Mouse (Mus musculus) heart, adult 11 months (tissue): ENCODE data around the gene Efl1.

ENCODE experiments used
- DNase-seq: peaks from one replicate; pipeline ENCODE4 v3.0.0; 2022

The Efl1 gene

GRCm38 (mm10) chr7:82764951-82765350 is 116.5 kb downstream of the Efl1 start:
- peak; percentile 45 for DNase-seq

- DNase-seq: peak; percentile 40
Observed at GRCm38 (mm10) chr7:82766623-82767022, 118.2 kb downstream of the Efl1 start.

- DNase-seq: peak; percentile 82
Observed at GRCm38 (mm10) chr7:82770207-82770606, 121.8 kb downstream of the Efl1 start.

- peak; percentile 48 for DNase-seq
Observed at GRCm38 (mm10) chr7:82770957-82771660, 122.7 kb downstream of the Efl1 start.

DNA sequence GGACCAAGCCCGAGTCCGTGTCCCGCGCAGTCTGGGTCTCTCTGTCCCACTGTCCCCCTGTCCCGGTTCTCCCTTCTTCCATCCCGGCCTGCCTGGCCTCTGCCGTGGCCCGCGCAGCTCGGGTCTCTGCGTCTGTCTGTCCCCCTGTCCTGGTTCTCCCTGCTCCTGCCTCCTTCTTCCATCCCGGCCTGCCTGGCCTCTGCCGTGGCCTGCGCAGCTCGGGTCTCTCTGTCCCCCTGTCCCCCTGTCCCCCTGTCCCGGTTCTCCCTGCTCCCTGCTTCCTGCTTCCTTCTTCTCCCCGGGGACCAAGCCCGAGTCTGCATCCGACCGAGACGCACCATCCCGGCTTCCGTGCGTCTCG is 123.2 kb downstream of the Efl1 start:
- peak; percentile 76 for DNase-seq

DNA sequence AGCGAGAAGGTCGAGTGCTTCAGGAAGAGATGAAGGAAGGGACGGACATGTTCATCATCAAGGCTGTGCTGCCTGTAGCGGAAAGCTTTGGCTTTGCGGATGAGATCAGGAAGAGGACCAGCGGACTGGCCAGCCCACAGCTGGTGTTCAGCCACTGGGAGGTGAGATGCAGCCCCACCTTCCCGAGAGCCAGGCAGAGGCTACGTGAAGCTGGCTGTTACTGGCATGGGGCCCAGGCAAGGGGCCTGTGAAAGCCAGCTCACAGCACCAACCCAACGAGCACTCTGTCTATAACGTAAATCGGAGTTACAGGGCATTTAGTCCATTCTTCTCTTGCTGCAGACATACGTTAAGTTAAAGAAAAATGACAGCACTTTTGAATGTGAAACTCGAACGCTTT is 124.1 kb downstream of the Efl1 start:
- DNase-seq: peak; percentile 75

GRCm38 (mm10) chr7:82773150-82773549 is 124.7 kb downstream of the Efl1 start:
- DNase-seq: peak; percentile 61

- peak; percentile 55 for DNase-seq
Observed at GRCm38 (mm10) chr7:82773884-82774283, 125.5 kb downstream of the Efl1 start.

GRCm38 (mm10) chr7:82775090-82775489 is 126.7 kb downstream of the Efl1 start:
- peak; percentile 49 for DNase-seq

GRCm38 (mm10) chr7:82783071-82783470 is 134.7 kb downstream of the Efl1 start:
- no peak for DNase-seq

GRCm38 (mm10) chr7:82783693-82784092 is 135.3 kb downstream of the Efl1 start:
- DNase-seq: no peak

DNA sequence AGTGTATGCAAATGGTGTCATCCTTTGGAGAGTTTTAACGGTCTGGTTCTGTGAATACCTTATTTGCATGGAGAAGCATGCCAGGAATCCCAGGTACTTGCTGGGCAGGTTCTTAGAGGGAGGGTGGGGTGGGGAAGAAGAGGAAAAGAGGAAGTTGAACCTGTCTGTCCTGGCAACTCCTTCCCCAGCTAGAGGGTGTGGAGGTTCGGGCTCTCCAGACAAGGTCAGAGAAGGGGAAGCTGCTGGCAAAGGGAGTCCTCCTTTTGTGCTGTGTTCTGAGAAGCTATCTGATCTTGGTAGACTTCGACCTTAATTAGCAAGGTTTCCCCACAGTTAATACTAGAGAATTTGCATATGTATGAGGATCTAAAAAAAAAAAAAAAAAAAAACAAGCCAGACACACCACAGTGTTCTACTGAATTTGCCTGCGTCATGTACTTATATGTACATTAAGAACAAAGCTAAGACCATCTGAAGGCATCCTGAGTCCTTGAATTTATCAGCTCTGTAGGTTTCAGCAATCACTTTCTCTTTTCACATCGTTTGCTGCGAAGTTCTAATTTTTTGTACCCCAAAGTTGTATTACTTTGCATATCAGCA is 137.0 kb downstream of the Efl1 start:
- no peak for DNase-seq

DNA sequence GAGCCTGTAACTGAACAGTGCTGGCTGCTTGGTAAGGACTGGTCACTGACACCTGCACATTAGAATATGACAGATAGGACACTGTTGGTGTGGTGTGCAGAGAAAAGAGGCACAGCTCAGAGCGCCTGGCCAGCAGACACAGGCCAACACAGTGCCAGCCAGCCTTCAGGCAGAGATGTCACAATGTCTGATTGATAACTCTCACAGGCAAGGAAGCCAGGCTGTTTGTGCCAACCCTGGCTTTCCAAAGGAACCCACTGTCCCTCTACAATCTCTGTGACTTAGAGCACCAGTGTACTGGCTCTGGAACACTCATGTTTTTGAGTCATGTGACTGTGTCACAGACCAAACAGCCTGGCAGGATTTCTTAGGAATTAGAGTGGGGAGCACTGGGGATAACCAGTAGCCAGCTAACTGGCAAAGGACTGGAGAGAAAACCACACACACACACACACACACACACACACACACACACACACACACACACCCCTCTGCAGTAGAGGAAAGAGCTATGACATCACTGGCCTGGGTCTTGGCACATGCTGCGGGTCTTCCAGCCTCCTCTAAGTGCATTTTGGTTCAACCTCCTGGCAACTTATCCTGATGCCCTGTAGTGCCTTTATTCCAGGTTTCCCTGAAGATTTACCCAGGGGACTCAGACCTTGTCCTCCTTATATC is 137.7 kb downstream of the Efl1 start:
- peak; percentile 95 for DNase-seq

GRCm38 (mm10) chr7:82792644-82793043 is 144.2 kb downstream of the Efl1 start:
- peak; percentile 22 for DNase-seq

- peak; percentile 56 for DNase-seq
Observed at GRCm38 (mm10) chr7:82793111-82793510, 144.7 kb downstream of the Efl1 start.

GRCm38 (mm10) chr7:82794542-82794941 is 146.1 kb downstream of the Efl1 start:
- DNase-seq: peak; percentile 69

DNA sequence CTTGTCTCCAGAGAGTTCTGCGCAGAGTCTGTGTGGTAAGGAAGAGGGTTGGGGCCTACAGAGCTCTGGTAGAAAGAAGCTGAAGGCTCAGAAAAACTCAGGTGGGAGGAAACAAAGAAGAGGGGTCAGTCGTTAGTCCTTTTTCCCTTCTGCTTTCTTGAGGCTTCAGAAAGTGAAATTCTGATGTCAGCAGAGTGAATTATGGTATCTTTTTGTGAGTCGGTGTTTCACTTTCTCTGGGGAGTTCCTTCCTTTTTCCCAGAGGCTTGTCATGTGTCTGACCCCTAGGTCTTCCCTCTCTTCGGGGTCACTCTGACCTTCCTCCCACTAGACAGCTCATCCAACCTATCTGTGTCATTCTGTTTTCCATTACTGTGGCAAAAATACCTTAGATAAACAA is 153.8 kb downstream of the Efl1 start:
- DNase-seq: peak; percentile 55

GRCm38 (mm10) chr7:82808257-82808656 is 159.8 kb downstream of the Efl1 start:
- DNase-seq: peak; percentile 57

- peak; percentile 53 for DNase-seq
Observed at GRCm38 (mm10) chr7:82809126-82809525, 160.7 kb downstream of the Efl1 start.

DNA sequence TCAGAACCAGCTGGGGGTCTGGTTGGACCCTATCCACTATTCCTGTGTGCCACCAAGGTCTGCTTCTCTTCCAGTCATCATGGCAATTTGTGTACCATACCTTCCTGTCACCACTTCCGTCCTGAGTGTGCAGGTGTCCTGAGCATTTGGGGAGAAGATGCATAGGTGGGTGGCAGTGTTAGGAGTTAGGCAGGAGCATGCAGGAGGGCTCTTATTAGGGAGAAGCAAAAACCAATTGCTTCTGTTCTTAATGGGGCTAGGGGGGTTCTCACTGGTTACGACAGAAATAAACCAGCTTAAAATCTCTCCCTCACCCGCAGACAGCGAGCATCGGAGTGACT is 162.4 kb downstream of the Efl1 start:
- peak; percentile 66 for DNase-seq

- peak; percentile 78 for DNase-seq
Observed at GRCm38 (mm10) chr7:82811140-82811851, 162.9 kb downstream of the Efl1 start.

- peak; percentile 66 for DNase-seq
Observed at GRCm38 (mm10) chr7:82812186-82813155, 164.1 kb downstream of the Efl1 start.
